Mouse (Mus musculus): ENCODE measurements around the gene Pfkfb4. TPM values are rescaled to one million over a fixed set of nuclear protein-coding genes. Genes with fewer than 3 reads are reported as not detected.
A peak's percentile ranks its signal among the peaks of the same experiment; 100 is the strongest.

Pfkfb4 gene
- polyA plus RNA-seq, 1 experiment from 2014 or later: 10.2 TPM

DNA sequence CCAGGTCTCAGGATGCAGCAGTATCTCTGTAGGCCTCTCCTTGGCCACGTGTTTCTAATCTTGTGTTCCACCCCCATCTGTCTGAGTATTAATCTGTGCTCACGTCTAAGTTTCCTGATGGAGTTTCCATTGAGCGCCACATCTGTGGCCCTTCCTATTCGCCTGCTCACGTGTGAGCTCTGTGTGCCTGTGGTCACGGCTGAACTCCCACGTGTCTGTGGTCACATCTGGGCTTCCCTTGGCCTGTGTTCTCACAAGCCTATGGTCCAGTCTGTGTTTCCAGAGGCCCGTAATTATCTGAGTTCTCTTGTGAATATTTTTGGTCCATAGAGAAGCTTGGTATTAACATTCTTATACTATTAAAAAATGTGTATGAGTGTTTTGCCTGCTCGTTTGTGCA is 15.1 kb upstream of the Pfkfb4 start:
- Histone ChIP-seq H3K9me3 (no peaks in the 10 kb centered on the region), H3K4me1 (no peaks in the 10 kb centered on the region), H3K9ac (no peak overlapping the region), H3K27me3 (replicated peaks) (no peaks in the 10 kb centered on the region), H3K27ac (no peak overlapping the region), H3K4me2 (no peak overlapping the region), H3K36me3 (no peaks in the 10 kb centered on the region), H3K4me3 (replicated peaks) (no peak overlapping the region)
- ATAC-seq (ENCODE audit: insufficient read depth, low FRiP score, low read depth): no peak
- 86% methylated on average over 9 of the region's 9 CpGs for WGBS

DNA sequence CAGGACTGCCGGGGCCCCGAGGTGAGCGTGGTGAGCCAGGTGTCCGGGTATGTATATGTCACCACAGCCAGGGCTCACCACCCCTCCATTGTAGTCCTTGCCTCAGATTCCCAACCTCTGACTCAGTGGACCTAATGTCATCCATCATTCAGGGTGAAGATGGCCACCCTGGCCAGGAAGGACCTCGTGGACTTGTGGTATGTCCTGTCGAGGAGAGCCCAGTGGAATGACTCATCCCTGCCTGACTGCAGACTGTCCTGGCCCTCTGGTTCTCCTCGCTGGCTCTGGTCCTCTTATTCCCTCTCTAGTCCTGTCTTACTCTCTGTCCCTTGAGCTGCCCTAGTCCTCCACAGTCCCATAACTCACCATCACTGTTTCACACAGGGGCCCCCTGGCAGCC is 13.6 kb upstream of the Pfkfb4 start:
- H3K9me3 ChIP-seq: no peaks in the 10 kb centered on the region
- no peak for ATAC-seq (ENCODE audit: insufficient read depth, low FRiP score, low read depth)
- no peak overlapping the region for H3K4me2 ChIP-seq
- no peaks in the 10 kb centered on the region for H3K27me3 ChIP-seq (replicated peaks)
- no peak overlapping the region for H3K27ac ChIP-seq
- no peak overlapping the region for H3K4me3 ChIP-seq (replicated peaks)
- no peaks in the 10 kb centered on the region for H3K36me3 ChIP-seq
- H3K4me1 ChIP-seq: no peaks in the 10 kb centered on the region
- H3K9ac ChIP-seq: no peak overlapping the region
- WGBS: 72% methylated on average over 7 of the region's 7 CpGs

- Histone ChIP-seq H3K4me1 (no peaks in the 10 kb centered on the region), H3K4me3 (replicated peaks) (no peak overlapping the region), H3K27ac (no peak overlapping the region), H3K36me3 (no peaks in the 10 kb centered on the region), H3K27me3 (replicated peaks) (no peaks in the 10 kb centered on the region), H3K4me2 (no peak overlapping the region), H3K9me3 (no peaks in the 10 kb centered on the region), H3K9ac (no peak overlapping the region)
- WGBS: 79% methylated on average over 8 of the region's 8 CpGs
- no peak for ATAC-seq (ENCODE audit: insufficient read depth, low FRiP score, low read depth)
Measured at GRCm38 (mm10) chr9:108982498-108982897, 9.1 kb upstream of the Pfkfb4 start.

GRCm38 (mm10) chr9:108983209-108983608 is 8.4 kb upstream of the Pfkfb4 start:
- Histone ChIP-seq H3K4me1 (peaks cover 6% of the 10 kb centered on the region), H3K27ac (no peak overlapping the region), H3K36me3 (no peaks in the 10 kb centered on the region), H3K4me3 (replicated peaks) (no peak overlapping the region), H3K9ac (no peak overlapping the region), H3K9me3 (no peaks in the 10 kb centered on the region), H3K4me2 (no peak overlapping the region), H3K27me3 (replicated peaks) (no peaks in the 10 kb centered on the region)
- 74% methylated on average over 9 of the region's 9 CpGs for WGBS
- ATAC-seq (ENCODE audit: insufficient read depth, low FRiP score, low read depth): no peak

DNA sequence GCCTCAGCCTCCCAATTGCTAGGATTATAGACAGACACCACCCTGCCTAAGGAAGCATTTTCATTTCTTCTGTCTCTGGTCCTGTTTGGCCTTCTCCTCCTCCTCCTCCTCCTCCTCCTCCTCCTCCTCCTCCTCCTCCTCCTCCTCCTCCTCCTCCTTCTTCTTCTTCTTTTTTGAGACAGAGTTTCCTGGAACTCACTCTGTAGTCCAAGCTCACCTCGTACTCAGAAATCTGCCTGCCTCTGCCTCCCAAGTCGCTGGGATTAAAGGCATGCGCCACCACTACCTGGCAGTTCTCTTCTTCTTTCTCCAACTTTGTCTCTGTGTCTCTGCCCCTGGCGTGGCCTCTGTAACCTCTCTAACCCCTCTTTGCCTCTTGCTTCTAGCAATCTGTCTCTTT is 5.9 kb upstream of the Pfkfb4 start, which contains the start of gene Ucn2:
Ucn2 (plus strand) TSS at position 301 of the 400 bp plus-strand sequence.
- ATAC-seq (ENCODE audit: insufficient read depth, low FRiP score, low read depth): no peak
- Histone ChIP-seq H3K4me1 (peaks cover 28% of the 10 kb centered on the region), H3K27ac (no peak within 1 kb of the TSS), H3K4me2 (no peak within 1 kb of the TSS), H3K36me3 (no peaks in the 10 kb centered on the region), H3K9ac (no peak within 1 kb of the TSS), H3K9me3 (no peaks in the 10 kb centered on the region), H3K27me3 (replicated peaks) (no peaks in the 10 kb centered on the region), H3K4me3 (replicated peaks) (no peak within 1 kb of the TSS)
- 85% methylated on average over 4 of the region's 4 CpGs for WGBS

GRCm38 (mm10) chr9:108987704-108988350 is 3.8 kb upstream of the Pfkfb4 start:
- no peaks in the 10 kb centered on the region for H3K36me3 ChIP-seq
- H3K4me3 ChIP-seq (replicated peaks): peak overlapping the region; percentile 23; the same call in 1 of the 2 replicates
- no peak overlapping the region for H3K9ac ChIP-seq
- H3K27ac ChIP-seq: no peak overlapping the region
- H3K9me3 ChIP-seq: no peaks in the 10 kb centered on the region
- WGBS: 20% methylated on average over 15 of the region's 15 CpGs
- H3K4me2 ChIP-seq: peak overlapping the region; percentile 46
- H3K4me1 ChIP-seq: peaks cover 33% of the 10 kb centered on the region
- H3K27me3 ChIP-seq (replicated peaks): no peaks in the 10 kb centered on the region
- ATAC-seq (ENCODE audit: insufficient read depth, low FRiP score, low read depth): no peak

DNA sequence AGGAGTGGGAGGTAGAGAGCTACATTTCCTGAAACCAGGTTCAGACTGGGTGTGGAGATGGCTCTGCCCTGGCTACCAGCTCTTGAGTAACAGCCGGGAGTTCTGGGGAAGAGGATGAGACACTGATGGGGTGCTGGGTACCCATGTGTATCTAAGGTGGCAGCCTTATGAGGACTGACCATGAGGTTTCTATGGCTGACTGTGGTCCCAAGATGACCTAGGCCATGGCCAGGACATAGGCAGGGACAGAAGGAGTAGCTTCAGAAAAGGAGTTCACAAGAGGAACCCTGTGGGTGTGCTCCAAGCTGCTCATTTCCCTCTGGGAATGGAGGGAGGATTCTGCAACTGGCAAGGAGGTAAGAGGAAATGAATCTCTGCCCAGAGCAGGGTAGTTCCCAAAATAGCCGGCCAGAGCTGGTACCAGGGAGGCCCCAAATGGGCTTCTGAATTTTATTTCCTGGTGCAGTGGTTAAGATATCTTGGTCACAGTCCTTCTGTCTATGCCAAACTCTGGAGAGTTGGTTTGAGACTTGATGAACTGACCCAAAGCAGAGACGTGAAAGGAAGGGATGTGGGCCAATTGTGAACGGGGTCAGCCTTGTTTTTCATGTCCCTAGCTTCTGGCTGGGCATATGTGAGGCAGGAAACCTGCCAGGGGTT is 1.6 kb upstream of the Pfkfb4 start:
- no peaks in the 10 kb centered on the region for H3K36me3 ChIP-seq
- H3K4me2 ChIP-seq: no peak overlapping the region
- H3K9me3 ChIP-seq: no peaks in the 10 kb centered on the region
- H3K9ac ChIP-seq: no peak overlapping the region
- no peak overlapping the region for H3K4me3 ChIP-seq (replicated peaks)
- no peak for ATAC-seq (ENCODE audit: insufficient read depth, low FRiP score, low read depth)
- H3K27ac ChIP-seq: peak overlapping the region; percentile 92; the same call in 1 of the 2 replicates
- H3K4me1 ChIP-seq: peaks cover 33% of the 10 kb centered on the region
- no peaks in the 10 kb centered on the region for H3K27me3 ChIP-seq (replicated peaks)
- 70% methylated on average over 4 of the region's 4 CpGs for WGBS

GRCm38 (mm10) chr9:108990462-108990820 is 1.1 kb upstream of the Pfkfb4 start:
- ATAC-seq (ENCODE audit: insufficient read depth, low FRiP score, low read depth): no peak
- peak overlapping the region; percentile 92 for H3K27ac ChIP-seq
- no peaks in the 10 kb centered on the region for H3K27me3 ChIP-seq (replicated peaks)
- 72% methylated on average over 7 of the region's 7 CpGs for WGBS
- no peaks in the 10 kb centered on the region for H3K9me3 ChIP-seq
- no peaks in the 10 kb centered on the region for H3K36me3 ChIP-seq
- no peak overlapping the region for H3K4me3 ChIP-seq (replicated peaks)
- H3K4me2 ChIP-seq: no peak overlapping the region
- H3K4me1 ChIP-seq: peaks cover 33% of the 10 kb centered on the region
- H3K9ac ChIP-seq: no peak overlapping the region

- peaks cover 33% of the 10 kb centered on the region for H3K4me1 ChIP-seq
- H3K27ac ChIP-seq: no peak overlapping the region
- 0 out of 2 replicates have a peak, but pooled peaks have one; percentile 1 for ATAC-seq (ENCODE audit: insufficient read depth, low FRiP score, low read depth)
- WGBS: 5% methylated on average over 18 of the region's 18 CpGs
- no peaks in the 10 kb centered on the region for H3K27me3 ChIP-seq (replicated peaks)
- peak overlapping the region; percentile 83 for H3K4me2 ChIP-seq
- H3K9me3 ChIP-seq: no peaks in the 10 kb centered on the region
- H3K4me3 ChIP-seq (replicated peaks): peak overlapping the region; percentile 45
- H3K36me3 ChIP-seq: no peaks in the 10 kb centered on the region
- H3K9ac ChIP-seq: no peak overlapping the region
Measured at GRCm38 (mm10) chr9:108992085-108992469, 499 bp downstream of the Pfkfb4 start.

GRCm38 (mm10) chr9:108992620-108993361 is 1.2 kb downstream of the Pfkfb4 start:
- Histone ChIP-seq H3K36me3 (no peaks in the 10 kb centered on the region), H3K9ac (no peak overlapping the region), H3K4me1 (peaks cover 31% of the 10 kb centered on the region), H3K9me3 (no peaks in the 10 kb centered on the region), H3K27me3 (replicated peaks) (no peaks in the 10 kb centered on the region), H3K4me3 (replicated peaks) (0 out of 2 replicates have a peak overlapping the region, but pooled peaks have one; percentile 45), H3K27ac (no peak overlapping the region), H3K4me2 (peak overlapping the region; percentile 83)
- ATAC-seq (ENCODE audit: insufficient read depth, low FRiP score, low read depth): no peak
- 73% methylated on average over 9 of the region's 9 CpGs for whole genome bisulfite sequencing

DNA sequence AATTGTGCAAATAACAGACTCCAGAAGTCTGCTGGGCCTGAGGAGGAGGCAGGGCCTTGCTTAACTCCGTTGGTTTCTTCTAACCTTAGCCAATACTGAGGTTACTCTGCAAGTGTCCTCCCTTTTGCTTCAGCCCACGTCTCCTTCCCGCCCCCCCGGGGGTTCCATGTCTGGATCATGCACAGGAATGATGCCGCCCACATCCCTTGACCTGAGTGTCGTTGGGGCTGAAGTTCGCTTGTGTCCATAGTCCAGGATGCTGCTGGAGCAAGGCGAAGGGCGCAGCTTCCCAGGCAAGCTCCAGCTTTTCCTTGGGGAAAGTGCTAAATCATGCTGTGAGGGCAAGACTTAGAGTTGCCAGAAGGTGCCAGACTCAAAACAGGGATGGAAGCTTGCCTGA is 4.8 kb downstream of the Pfkfb4 start:
- Histone ChIP-seq H3K27me3 (replicated peaks) (no peaks in the 10 kb centered on the region), H3K9ac (no peak overlapping the region), H3K4me1 (peaks cover 5% of the 10 kb centered on the region; the same call in 1 of the 2 replicates), H3K27ac (no peak overlapping the region), H3K4me2 (no peak overlapping the region), H3K4me3 (replicated peaks) (no peak overlapping the region), H3K9me3 (no peaks in the 10 kb centered on the region), H3K36me3 (no peaks in the 10 kb centered on the region)
- ATAC-seq (ENCODE audit: insufficient read depth, low FRiP score, low read depth): no peak
- 67% methylated on average over 9 of the region's 9 CpGs for WGBS
